Mouse (Mus musculus) frontal cortex, postnatal 25 days (tissue): ENCODE data around the gene Ttc9c.

Experiments used
- DNase-seq, 2 experiments: peaks; one replicate each; pipeline ENCODE4 v3.0.0; 2022; ENCODE audit warnings: low spot score in 2 of 2

The Ttc9c gene

DNA sequence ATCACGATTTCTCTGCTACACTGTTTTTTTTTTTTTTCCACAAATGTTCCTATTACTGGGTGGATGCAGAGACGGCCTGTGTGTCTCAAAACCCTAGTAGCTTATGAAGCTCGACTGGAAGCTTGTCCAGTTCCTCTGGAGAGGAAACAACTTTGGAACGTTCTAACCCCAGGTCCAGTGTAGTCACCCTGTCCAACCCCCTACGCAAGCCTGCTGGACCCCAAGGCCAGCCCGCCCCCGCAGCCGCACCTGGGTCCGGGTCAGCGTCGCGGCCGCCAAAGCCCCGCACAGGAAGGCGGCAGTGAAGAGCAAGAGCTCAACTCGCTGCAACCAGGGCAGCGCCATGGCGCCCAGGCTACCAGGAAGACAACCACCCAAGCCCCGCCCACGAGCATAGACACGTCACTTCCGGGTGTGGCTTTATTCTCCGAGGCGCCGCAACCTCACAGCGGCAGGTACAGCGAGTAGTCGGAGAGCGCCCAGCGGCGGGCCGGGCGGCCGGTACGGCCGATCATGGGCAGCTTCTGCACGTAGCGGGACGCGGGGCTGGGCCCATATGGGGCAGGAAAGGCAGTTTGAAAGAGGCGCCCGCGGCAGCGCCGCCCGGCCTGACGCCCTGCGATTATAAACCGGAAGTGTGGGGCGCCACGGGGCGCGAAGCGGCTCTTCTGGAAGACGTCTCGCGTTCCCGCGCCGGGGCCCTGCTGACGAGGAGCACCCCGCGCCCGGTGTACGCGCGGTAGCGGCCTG, 44.9 kb downstream of the Ttc9c start, which contains the start of gene Tmem179b:
Gene Tmem179b, minus strand, starts transcription at position 382 of the 750 bp plus-strand sequence.
- peak; percentile 95 to 96 for DNase-seq

- DNase-seq = no peak
Observed at GRCm38 (mm10) chr19:8773409-8773808, 45.7 kb downstream of the Ttc9c start.

DNA sequence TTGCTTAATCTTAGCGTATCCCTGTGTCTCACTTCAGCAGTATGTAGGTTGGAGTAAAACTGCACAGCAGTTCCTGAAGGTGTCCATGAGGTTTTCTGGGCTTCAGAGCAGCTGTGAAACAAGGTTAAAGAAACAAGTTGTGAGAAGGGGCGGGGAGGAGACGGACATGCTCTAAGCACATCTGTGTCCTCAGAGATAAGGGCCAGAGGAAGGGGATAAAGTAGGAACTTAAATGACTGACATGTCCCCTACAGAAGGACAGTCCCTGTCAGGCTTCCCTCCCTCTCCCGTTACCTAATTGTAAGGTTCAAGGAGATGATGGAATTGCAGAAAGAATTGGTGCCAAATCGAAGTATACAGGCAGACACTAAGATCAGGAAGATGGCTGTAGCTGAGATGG, 46.1 kb downstream of the Ttc9c start:
- DNase-seq = no peak

DNA sequence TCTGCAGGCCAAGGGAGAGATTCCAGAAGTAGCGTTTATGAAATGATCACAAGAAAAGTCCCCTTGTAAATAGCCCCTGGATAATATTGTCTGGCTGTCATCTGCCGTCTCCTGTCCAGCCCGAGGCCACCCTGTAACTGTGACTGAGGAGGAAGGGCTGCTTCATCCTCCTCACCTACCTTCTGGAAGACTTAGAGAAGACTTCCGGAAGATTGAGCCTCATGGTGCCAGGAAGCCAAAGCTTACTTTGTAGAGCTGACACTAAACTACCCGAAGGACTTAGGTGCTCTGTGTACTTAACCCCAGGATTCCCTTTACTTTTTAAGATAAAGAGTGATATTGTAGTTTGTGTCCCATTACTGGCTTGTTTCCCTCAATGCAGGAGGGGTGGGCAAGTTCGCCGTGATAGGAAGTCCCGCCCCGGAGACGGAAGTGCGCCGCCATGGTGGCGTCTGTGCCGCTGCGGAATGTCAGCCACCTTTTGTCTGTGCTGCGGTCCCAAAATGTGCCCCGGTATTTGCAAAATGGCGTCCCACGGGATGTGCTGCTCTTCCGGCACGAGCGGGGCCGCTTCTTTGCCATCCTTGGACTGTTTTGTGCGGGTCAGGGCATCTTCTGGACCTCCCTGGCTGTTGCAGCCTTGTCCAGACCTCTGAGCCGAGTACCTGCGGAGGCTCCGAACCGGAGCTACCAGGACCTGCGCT, 48.4 kb downstream of the Ttc9c start, which contains the start of gene Tmem223:
Gene Tmem223, plus strand, starts transcription at position 430 of the 704 bp plus-strand sequence.
- DNase-seq = peak; percentile 59 to 73

GRCm38 (mm10) chr19:8765562-8765961, 53.6 kb downstream of the Ttc9c start:
- no peak for DNase-seq

- no peak for DNase-seq
Observed at GRCm38 (mm10) chr19:8763276-8763675, 55.9 kb downstream of the Ttc9c start.

- DNase-seq = no peak
Observed at GRCm38 (mm10) chr19:8760757-8761156, 58.4 kb downstream of the Ttc9c start.
